Mouse (Mus musculus) splenic B cell, adult 2 months (primary cell): ENCODE data around the gene Olfr90.

ENCODE experiments used
- DNase-seq: peaks from one replicate; pipeline ENCODE4 v3.0.0-alpha.2; 2011; ENCODE audit warnings: low read depth, low spot score
- H3K27me3 ChIP-seq: 2 replicates; pipeline ENCODE4 v1.6.1; 2012; ENCODE audit warnings: mild to moderate bottlenecking, low read length, moderate library complexity, mixed read lengths; ENCODE audit not compliant: control insufficient read depth, poor library complexity, insufficient read depth, severe bottlenecking
- H3K36me3 ChIP-seq: 2 replicates; pipeline ENCODE4 v1.6.1; 2012; ENCODE audit warnings: mild to moderate bottlenecking, low read length, moderate library complexity, mixed read lengths; ENCODE audit not compliant: control insufficient read depth, poor library complexity, insufficient read depth, severe bottlenecking

Gene Olfr90

GRCm38 (mm10) chr17:37047981-37048380, 40.3 kb downstream of the Olfr90 start:
- peak; percentile 49 for DNase-seq
- H3K36me3 ChIP-seq: no peaks in the 10 kb centered on the region
- H3K27me3 ChIP-seq: no peaks in the 10 kb centered on the region

GRCm38 (mm10) chr17:37047332-37047976, 40.8 kb downstream of the Olfr90 start:
- peak; percentile 1 for DNase-seq
- Histone ChIP-seq H3K36me3 (no peaks in the 10 kb centered on the region), H3K27me3 (no peaks in the 10 kb centered on the region)

GRCm38 (mm10) chr17:37046312-37047112, 41.8 kb downstream of the Olfr90 start:
- peak; percentile 61 for DNase-seq
- Histone ChIP-seq H3K27me3 (no peaks in the 10 kb centered on the region), H3K36me3 (no peaks in the 10 kb centered on the region)

- H3K27me3 ChIP-seq: no peaks in the 10 kb centered on the region
- peak; percentile 73 for DNase-seq
- H3K36me3 ChIP-seq: no peaks in the 10 kb centered on the region
These were observed 42.5 kb downstream of the Olfr90 start, which contains the start of gene Gabbr1 for GRCm38 (mm10) chr17:37045611-37046311. Gabbr1 (plus strand) TSS chr17:37045966.

GRCm38 (mm10) chr17:37044651-37045244, 43.6 kb downstream of the Olfr90 start:
- H3K36me3 ChIP-seq: no peaks in the 10 kb centered on the region
- peak; percentile 31 for DNase-seq
- no peaks in the 10 kb centered on the region for H3K27me3 ChIP-seq

- Histone ChIP-seq H3K36me3 (no peaks in the 10 kb centered on the region), H3K27me3 (no peaks in the 10 kb centered on the region)
- DNase-seq: no peak
These were observed 49.0 kb downstream of the Olfr90 start for GRCm38 (mm10) chr17:37039127-37039894.
